Mouse (Mus musculus): Measurements from ENCODE around the gene Mettl16. TPM values are rescaled to one million over a fixed set of nuclear protein-coding genes. Genes with fewer than 3 reads are reported as not detected.

The Mettl16 gene
- polyA plus RNA-seq, 2 experiments from 2014 or later, result 26.3 to 33.5 TPM

DNA sequence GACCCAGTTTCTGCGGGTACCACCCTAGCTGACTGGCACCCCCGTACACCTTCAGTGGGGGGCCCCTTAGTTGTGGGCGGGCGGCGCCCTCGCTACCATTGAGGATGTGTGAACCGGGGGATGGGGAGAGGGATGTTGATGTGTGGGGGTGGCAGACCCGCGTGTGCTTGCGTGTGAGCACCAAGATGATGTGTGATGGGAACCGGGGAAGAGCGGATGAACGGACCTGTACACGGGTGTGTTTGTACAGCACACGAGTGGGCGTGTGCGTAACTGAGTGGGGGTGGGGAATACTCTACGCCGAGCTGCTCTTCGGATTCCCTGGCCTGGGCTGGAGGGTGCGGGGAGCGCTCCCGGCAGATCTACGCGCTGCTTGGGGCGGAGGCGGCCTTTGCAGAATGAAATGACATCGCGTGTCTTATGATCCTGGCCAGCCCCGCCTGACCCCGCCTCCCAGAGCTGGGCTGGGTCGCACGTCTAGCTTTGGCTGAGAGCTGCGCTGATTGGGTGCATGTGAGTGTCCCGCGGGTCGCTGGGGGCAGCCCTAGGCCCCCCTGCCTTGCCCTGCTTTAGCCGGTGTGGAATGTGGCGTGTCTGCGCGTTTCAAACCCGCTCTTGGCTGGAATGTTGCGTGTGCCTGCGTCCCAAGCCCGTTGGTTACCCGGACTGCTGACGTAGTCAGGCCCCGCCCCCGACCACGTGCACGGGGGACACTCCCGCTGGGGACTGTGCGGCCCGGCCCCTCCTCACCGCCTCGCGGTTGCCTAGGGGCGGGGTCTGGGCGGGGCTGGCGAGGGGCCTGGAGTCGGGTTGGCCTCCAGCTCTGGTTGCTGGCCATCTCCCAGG is 61.2 kb downstream of the Mettl16 start:
- ATAC-seq, result peak; percentile 29

DNA sequence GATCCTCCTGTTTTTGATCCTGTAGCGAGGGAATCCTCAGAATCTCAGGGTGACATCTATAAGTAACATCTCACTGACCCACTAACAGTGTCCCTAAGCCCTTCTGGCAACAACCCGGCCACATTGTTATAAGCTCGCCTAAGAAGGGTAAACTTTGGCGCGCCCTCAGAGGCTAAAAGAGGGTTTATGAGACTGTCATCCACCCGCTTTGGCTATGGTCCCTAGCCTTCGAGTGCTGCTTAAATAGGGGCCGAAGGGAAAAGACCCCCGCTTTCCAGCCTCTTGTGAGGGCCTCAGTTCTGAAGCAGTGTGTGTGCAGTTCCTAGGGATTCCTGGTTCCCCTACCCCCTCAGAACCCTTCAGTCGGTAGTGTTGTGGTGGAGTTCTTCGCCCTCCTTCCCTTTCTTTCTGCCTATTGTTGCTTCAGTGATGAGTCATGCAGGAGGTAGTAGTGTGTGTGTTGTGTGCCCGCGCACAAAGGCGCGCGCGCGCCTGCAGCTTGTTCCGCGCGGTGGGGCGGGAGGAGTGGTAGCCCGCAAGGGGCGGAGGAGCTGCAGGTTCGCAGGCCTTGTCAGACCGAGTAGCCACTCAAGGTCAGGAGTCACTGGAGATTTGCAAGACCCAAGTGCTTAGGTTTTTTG is 62.0 kb downstream of the Mettl16 start:
- peak; percentile 11 for ATAC-seq

- ATAC-seq, result no peak
Measured at GRCm38 (mm10) chr11:74833536-74834358, 63.1 kb downstream of the Mettl16 start.

- ATAC-seq, result no peak
Measured at GRCm38 (mm10) chr11:74834359-74834638, 63.7 kb downstream of the Mettl16 start.

DNA sequence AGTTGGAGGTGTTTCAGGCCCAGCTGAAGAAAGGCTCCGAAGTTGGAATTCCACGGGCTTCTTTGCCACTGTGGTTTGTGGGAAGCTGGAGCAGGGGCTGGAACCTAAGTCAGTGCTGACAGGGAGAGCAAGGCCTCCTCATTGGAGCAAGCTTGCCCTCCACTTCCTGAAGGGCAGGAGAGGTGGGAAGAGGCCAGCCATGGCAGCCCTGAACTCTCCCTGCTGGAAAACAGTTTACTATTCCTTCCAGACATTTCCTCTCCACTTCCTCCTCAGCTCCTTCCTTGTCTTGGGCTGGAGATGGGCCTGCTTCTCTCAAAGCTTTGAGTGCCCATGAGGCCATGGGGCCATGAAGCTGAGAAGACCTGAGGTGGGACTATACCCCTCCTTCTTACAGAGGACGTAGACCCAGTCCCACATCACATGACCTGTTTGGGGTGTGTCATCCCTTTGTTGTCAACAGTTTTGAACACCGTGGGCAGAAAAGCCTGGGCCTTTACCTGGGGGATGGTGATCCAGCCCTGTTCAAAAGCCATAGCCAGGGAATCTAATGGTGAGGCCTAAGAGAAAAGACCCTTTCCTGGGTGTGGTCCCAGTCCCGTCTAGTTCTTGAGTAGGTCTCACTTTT is 64.1 kb downstream of the Mettl16 start:
- no peak for ATAC-seq

DNA sequence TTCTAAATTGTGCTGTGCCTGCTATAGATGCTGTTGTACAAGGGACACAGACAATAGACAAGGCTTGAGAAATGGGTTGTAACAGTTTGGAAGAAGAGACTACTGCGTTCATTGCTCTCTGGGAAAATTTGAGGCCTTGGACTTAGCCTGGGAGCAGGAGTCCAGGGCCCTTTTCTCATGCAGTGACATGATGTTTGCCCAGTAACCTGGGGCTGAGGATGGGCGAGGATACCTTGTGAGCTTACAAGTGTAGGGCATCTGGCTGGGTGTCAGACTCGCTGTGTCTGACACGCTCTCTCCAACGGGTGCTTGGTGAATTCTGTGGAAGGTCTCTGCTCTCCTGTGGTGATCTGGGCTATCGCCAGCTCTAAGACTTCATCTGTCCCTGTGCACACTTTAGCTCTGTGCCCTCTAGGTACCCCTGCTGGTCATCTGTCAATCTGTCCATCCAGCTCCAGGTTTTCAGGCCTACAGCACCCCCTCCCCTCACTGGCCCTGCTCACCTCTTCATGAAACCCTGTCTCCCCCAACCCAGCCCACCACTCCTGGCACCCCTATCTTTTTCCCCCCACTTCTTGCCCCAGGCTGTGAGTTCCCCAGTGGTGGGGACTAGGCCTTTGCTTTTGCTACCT is 65.1 kb downstream of the Mettl16 start:
- ATAC-seq, result no peak

GRCm38 (mm10) chr11:74836225-74837055 is 65.8 kb downstream of the Mettl16 start:
- no peak for ATAC-seq

DNA sequence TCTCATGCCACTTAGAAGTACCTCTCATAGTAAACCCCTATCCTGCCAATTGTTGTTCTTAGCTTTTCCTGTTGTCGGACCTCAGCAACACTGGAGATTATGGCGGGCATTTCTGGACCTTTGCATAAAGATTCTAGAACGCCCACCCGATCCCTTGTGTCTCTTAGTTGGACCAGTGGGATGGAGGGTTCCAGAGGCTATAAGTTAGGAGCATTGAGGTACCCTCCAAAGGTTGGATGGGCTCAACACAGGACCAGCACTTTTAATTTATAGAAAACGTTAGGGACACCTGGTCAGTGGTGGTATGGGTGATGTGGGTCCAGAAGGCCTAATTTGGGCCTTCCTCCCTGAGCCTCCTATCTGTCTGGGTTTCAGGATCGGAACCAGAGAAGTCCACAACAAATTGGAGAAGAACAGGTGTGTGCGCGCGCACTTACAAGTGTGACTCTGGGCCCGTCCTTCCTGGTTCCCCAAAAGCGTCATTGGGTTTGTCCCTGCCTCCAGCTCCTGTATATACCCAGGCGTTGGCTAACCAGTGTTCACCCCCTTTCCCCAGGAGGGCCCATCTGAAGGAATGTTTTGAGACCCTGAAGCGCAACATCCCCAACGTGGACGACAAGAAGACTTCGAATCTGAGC is 66.5 kb downstream of the Mettl16 start:
- no peak for ATAC-seq

DNA sequence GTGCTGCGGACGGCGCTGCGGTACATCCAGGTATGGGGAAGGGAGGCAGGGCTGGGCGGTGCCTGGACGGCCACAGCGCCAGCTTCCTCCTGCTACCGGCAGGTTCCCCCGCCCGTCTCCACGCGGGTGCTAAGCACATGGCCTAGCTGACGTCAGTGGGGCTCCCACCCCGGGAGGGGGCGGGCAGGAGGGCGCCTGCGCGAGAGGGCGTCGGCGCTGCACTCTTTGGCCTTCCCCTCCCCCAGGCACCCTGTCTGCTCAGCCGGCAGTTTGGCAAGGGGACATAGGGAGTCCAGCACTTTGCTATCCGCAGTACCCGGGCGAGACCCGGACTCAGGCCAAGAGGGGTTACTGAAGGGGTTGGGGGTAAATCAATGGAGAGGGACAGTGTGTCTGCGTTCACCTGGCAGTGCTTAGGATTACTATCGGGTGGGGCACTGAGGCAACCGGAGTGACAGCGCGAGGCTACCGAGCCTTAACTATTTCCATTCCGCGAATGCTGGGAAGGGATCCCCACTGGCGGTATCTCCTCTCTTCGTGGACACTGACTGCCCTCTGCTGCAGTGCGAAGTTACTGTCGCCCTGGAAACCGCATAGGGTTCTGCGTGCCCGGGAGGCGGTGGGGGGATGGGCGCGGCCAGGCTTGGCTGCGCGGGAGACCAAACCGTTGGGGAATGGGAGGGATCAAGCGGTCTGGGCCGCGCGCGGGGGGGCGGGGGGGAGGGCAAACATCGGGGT is 67.2 kb downstream of the Mettl16 start:
- peak; percentile 67 for ATAC-seq

- ATAC-seq, result peak; percentile 68
Measured at GRCm38 (mm10) chr11:74838441-74838840, 67.8 kb downstream of the Mettl16 start.

GRCm38 (mm10) chr11:74838971-74839370 is 68.3 kb downstream of the Mettl16 start:
- ATAC-seq, result peak; percentile 47

DNA sequence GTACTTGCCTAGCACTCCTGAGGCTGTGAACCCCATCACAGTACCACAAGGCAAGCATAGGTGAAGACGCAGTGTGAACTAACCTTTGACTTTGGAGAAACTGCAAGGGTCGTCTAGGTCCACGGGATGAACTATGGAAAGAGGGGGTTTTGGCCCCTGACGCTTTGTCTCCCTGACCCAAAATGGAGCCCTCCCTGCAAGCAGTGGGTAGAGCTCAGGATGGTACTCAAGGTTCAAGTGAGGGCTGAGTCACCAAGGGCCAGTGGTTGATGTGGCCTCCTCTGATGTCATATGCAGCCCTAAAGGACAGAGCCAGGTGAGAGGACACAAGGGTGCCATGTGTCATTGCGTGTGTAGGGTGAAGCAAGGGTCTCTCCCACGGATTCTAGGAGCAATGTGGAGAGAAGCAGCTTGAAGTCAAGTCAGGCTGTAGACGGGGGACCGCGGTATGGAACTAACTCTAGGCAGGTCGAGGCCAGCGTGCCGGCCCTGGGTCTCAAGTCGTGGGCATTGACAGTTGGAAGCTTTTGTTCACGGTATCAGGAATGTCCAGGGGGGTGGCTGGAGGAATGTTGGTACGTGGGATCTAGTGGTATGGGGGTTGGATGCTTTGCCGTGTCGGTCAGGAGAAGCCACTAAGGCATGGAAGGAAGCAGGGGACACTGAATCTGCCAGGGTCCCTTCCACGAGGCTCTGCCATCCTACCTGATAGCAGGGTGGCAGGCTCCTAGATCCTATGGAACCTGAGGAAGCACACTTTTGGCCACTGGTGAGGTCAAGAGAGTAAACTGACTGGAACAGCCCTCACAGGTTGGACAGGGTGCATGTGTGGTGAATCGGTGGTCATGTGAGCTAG is 69.5 kb downstream of the Mettl16 start:
- no peak for ATAC-seq

- no peak for ATAC-seq
Measured at GRCm38 (mm10) chr11:74840739-74841138, 70.1 kb downstream of the Mettl16 start.

DNA sequence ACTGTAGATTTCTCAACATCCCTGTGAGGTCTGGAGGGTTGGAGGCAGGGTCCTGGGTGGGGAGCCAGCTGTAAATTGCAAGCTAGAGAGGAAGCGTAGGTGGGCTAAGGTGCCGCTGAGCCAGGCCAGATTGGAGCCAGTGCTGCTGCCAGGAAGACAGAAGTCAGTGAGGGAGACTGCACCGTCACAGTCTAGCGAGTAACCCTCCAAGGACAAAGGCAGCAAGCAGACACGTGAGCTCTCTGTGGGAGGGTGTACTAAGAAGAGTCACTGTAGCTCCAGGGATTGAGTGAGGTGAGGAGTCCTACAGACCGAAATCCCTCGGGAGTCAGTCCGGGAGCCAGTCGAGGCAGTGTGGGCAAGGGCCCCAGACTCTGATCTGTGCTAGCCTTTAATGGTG is 70.7 kb downstream of the Mettl16 start:
- ATAC-seq, result no peak

- no peak for ATAC-seq
Measured at GRCm38 (mm10) chr11:74842045-74842444, 71.4 kb downstream of the Mettl16 start.

GRCm38 (mm10) chr11:74842656-74843434 is 72.2 kb downstream of the Mettl16 start:
- ATAC-seq, result no peak

- ATAC-seq, result no peak
Measured at GRCm38 (mm10) chr11:74843435-74843714, 72.7 kb downstream of the Mettl16 start.

GRCm38 (mm10) chr11:74843761-74844160 is 73.1 kb downstream of the Mettl16 start:
- ATAC-seq, result no peak

GRCm38 (mm10) chr11:74845784-74846183 is 75.2 kb downstream of the Mettl16 start:
- no peak for ATAC-seq

Measured in activated CD4-positive, CD25-positive, alpha-beta regulatory T cell, adult 4 months (primary cell).